Mouse (Mus musculus) myocyte (in vitro differentiated cells): ENCODE results near the gene Slc8a1.

Experiments
- CEBPB ChIP-seq: IDR thresholded peaks from 2 replicates; pipeline ENCODE4 v1.6.1; 2011; ENCODE audit warnings: mild to moderate bottlenecking, moderate library complexity; ENCODE audit not compliant: poor library complexity, insufficient read depth, severe bottlenecking
- E2F4 ChIP-seq: IDR thresholded peaks from one replicate; pipeline ENCODE4 v1.6.1; 2011; ENCODE audit warnings: mild to moderate bottlenecking, control low read depth, moderate library complexity; ENCODE audit not compliant: insufficient read depth
- MAX ChIP-seq: IDR thresholded peaks from one replicate; pipeline ENCODE4 v1.6.1; 2011; ENCODE audit warnings: low read depth, mild to moderate bottlenecking, control low read depth
- POLR2A ChIP-seq: IDR thresholded peaks from one replicate; pipeline ENCODE4 v1.6.1; 2011; ENCODE audit warnings: low read depth, mild to moderate bottlenecking, control low read depth, moderate library complexity; ENCODE audit not compliant: insufficient read length
- TCF12 ChIP-seq: IDR thresholded peaks from one replicate; pipeline ENCODE4 v1.6.1; 2011; ENCODE audit warnings: mild to moderate bottlenecking, control low read depth; ENCODE audit not compliant: poor library complexity, insufficient read depth, severe bottlenecking

DNA sequence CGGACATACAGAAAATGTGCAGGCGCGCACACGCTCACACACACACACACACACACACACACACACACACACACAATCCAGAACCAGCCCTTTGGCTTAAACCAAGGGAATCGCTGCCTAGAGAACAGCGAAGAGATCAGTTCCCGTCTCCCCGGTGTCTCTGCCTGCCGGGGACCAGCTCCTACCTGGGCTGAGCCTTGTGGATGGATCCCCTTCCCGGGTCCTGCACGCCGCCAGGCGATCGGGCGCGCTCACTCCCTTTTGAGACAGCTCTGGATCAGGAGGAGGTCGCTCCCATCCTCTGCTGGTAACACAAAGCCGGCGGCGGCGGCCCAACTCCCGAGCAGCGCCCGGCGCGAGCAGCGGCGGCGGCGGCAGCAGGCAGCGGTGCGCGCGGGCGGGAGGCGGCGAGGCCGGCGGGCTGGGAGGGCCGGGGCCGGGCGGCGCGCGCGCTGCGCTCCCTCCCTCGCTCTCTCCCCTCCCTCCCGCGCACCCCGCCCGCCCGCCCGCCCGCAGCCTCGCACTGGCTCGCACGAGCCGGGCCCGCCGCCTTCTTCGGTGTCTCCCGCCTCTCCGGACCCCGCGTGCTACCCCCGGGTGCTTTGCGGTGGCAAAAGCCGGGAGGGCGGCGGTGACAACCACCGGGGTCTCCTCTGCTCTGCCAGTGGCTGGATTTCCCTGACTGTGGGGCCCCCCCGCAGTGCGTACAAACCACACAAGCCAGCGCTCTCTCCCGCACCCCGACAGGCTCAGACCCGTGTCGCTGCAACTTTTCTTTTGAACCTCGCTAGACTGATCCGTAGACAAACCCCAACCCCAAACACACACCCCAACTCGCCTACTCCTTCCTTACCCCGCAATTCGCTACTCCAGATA, 68.1 kb downstream of the Slc8a1 start:
- TF ChIP-seq MAX (no peak), POLR2A (peak; percentile 57), CEBPB (no peak), E2F4 (no peak), TCF12 (no peak)
